ENCODE assay signal across 19 mouse cellular contexts in genomic region chr6:87304486-87304885, GRCm38 (mm10). TPM values are rescaled to one million over a fixed set of nuclear protein-coding genes. Genes with fewer than 3 reads are reported as not detected.
"Had no signal": no experiment of that assay in that cellular context is flagged by ENCODE, and none has a peak within 500 bp of the region (broad histone marks: within the 10 kb centered on the region; RNA-seq: fewer than 3 reads in every experiment).

No protein-coding gene starts in this region.

- H3K9me3 ChIP-seq: liver, embryonic 15.5 days; lung, embryonic 15.5 days; midbrain, embryonic 10.5 days; neural tube, embryonic 15.5 days had no signal

- H3K27me3 ChIP-seq: liver, embryonic 15.5 days; lung, embryonic 15.5 days; neural tube, embryonic 15.5 days had no signal

- H3K4me2 ChIP-seq: liver, embryonic 11.5 days; liver, embryonic 15.5 days; lung, embryonic 15.5 days; neural tube, embryonic 15.5 days had no signal

- H3K36me3 ChIP-seq: liver, embryonic 15.5 days; neural tube, embryonic 15.5 days had no signal

- DNase-seq: kidney, adult 11 months; kidney, adult 9 months; kidney, postnatal 36 days; layer of hippocampus, adult 9-11 months; layer of hippocampus, postnatal 36 days; midbrain, embryonic 14.5 days; right cerebral cortex, adult 18-20 months; right cerebral cortex, postnatal 25 days; thymus, postnatal 36 days had no signal

- H3K4me1 ChIP-seq: liver, embryonic 15.5 days; lung, embryonic 15.5 days had no signal

- H3K27ac ChIP-seq: kidney, postnatal 0 days; liver, embryonic 15.5 days; lung, embryonic 15.5 days; midbrain, embryonic 10.5 days; neural tube, embryonic 15.5 days had no signal

- H3K9ac ChIP-seq: liver, embryonic 15.5 days; lung, embryonic 15.5 days; neural tube, embryonic 15.5 days had no signal

- H3K4me3 ChIP-seq: liver, embryonic 15.5 days; lung, embryonic 15.5 days; midbrain, embryonic 10.5 days; myocyte; neural tube, embryonic 15.5 days had no signal

RNA-seq across cellular contexts. Expression of gene Gkn1, which starts 46.3 kb away (rescaled TPM):
- total RNA-seq: layer of hippocampus, adult 18-20 months; layer of hippocampus, postnatal 36 days; megakaryocyte, adult 5-6 weeks had no signal
- polyA plus RNA-seq: kidney, postnatal 0 days; liver, embryonic 11.5 days; liver, embryonic 15.5 days; lung, embryonic 15.5 days; midbrain, embryonic 10.5 days; midbrain, embryonic 14.5 days; myocyte; neural tube, embryonic 11.5 days; neural tube, embryonic 15.5 days had no signal
